Mouse (Mus musculus): ENCODE results near the gene Rgs3.

Gene Rgs3

GRCm38 (mm10) chr4:62691625-62692024 lies 132.0 kb downstream of the Rgs3 start:
- DNase-seq (ENCODE audit: low read depth), result no peak

GRCm38 (mm10) chr4:62693839-62694238 lies 134.2 kb downstream of the Rgs3 start:
- DNase-seq (ENCODE audit: low read depth), result peak; percentile 62

GRCm38 (mm10) chr4:62694703-62695439 lies 135.2 kb downstream of the Rgs3 start:
- DNase-seq (ENCODE audit: low read depth), result no peak

- no peak for DNase-seq (ENCODE audit: low read depth)
These were observed 135.9 kb downstream of the Rgs3 start for GRCm38 (mm10) chr4:62695523-62695922.

GRCm38 (mm10) chr4:62695946-62696345 lies 136.3 kb downstream of the Rgs3 start:
- peak; percentile 89 for DNase-seq (ENCODE audit: low read depth)

GRCm38 (mm10) chr4:62696699-62697404 lies 137.2 kb downstream of the Rgs3 start:
- DNase-seq (ENCODE audit: low read depth), result no peak

GRCm38 (mm10) chr4:62697469-62697868 lies 137.8 kb downstream of the Rgs3 start:
- DNase-seq (ENCODE audit: low read depth), result peak; percentile 82

GRCm38 (mm10) chr4:62698521-62698920 lies 138.9 kb downstream of the Rgs3 start:
- DNase-seq (ENCODE audit: low read depth), result no peak

- no peak for DNase-seq (ENCODE audit: low read depth)
These were observed 139.7 kb downstream of the Rgs3 start for GRCm38 (mm10) chr4:62699191-62699812.

GRCm38 (mm10) chr4:62700426-62700825 lies 140.8 kb downstream of the Rgs3 start:
- no peak for DNase-seq (ENCODE audit: low read depth)

- no peak for DNase-seq (ENCODE audit: low read depth)
These were observed 143.5 kb downstream of the Rgs3 start for GRCm38 (mm10) chr4:62703151-62703550.

- DNase-seq (ENCODE audit: low read depth), result no peak
These were observed 144.6 kb downstream of the Rgs3 start for GRCm38 (mm10) chr4:62704204-62704603.

GRCm38 (mm10) chr4:62705013-62705412 lies 145.4 kb downstream of the Rgs3 start:
- DNase-seq (ENCODE audit: low read depth), result no peak

- DNase-seq (ENCODE audit: low read depth), result no peak
These were observed 146.1 kb downstream of the Rgs3 start for GRCm38 (mm10) chr4:62705749-62706148.

GRCm38 (mm10) chr4:62708084-62708483 lies 148.4 kb downstream of the Rgs3 start:
- DNase-seq (ENCODE audit: low read depth), result peak; percentile 2

- DNase-seq (ENCODE audit: low read depth), result no peak
These were observed 149.3 kb downstream of the Rgs3 start for GRCm38 (mm10) chr4:62708994-62709393.

- DNase-seq (ENCODE audit: low read depth), result no peak
These were observed 149.8 kb downstream of the Rgs3 start for GRCm38 (mm10) chr4:62709448-62709847.

GRCm38 (mm10) chr4:62711159-62711558 lies 151.5 kb downstream of the Rgs3 start:
- DNase-seq (ENCODE audit: low read depth), result no peak

GRCm38 (mm10) chr4:62711582-62711981 lies 151.9 kb downstream of the Rgs3 start:
- DNase-seq (ENCODE audit: low read depth), result no peak

- no peak for DNase-seq (ENCODE audit: low read depth)
These were observed 161.2 kb downstream of the Rgs3 start for GRCm38 (mm10) chr4:62720861-62721260.

- DNase-seq (ENCODE audit: low read depth), result no peak
These were observed 162.4 kb downstream of the Rgs3 start for GRCm38 (mm10) chr4:62722021-62722426.

GRCm38 (mm10) chr4:62723795-62724194 lies 164.1 kb downstream of the Rgs3 start:
- no peak for DNase-seq (ENCODE audit: low read depth)

Measured in naive thymus-derived CD4-positive, alpha-beta T cell, adult 2 months (primary cell).